Mouse (Mus musculus) heart, postnatal 10 days (tissue): ENCODE measurements around the gene Kif17. TPM values are rescaled to one million over a fixed set of nuclear protein-coding genes. Genes with fewer than 3 reads are reported as not detected.

Source experiments
- DNase-seq, 2 experiments: peaks; one replicate each; pipeline ENCODE4 v3.0.0; 2021
- intact Hi-C: fragments of 180-260 bp; cut with DNase I; formaldehyde crosslinking; loops from one replicate; pipeline ENCODE4 v1.15.1; 2025
- total RNA-seq, 2 experiments: library from RNA; stranded (reverse); gene quantifications; 2 replicates each; pipeline ENCODE4 v1.2.3; 2021

The Kif17 gene
- total RNA-seq, 2 experiments from 2014 or later: 0.17 TPM; not detected in 1

DNA sequence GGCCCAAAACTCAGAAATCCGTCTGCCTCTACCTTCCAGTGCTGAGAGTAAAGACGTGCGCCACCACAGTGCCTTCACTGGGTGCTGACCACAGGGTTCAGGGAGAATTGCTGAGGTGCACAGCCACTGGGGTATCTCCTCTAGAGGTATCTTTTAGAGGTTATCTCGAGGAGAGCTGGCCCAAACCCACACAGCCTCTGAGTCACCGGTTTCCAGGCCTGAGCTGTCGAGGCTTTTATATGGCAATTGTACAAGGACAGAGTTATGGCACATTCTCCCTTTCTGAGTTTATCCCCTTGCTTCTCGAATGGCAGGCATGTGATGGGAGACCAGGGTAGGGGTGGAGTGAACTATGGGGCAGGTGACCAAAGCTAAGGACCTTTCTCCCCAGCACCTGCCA is 8.4 kb downstream of the Kif17 start:
- intact Hi-C loops: no loop called here

GRCm38 (mm10) chr4:138259482-138259881 is 9.2 kb downstream of the Kif17 start:
- intact Hi-C loops: no loop called here
- DNase-seq: no peak

More for the DNA sequence above, 8.4 kb downstream of the Kif17 start:
- no peak for DNase-seq

DNA sequence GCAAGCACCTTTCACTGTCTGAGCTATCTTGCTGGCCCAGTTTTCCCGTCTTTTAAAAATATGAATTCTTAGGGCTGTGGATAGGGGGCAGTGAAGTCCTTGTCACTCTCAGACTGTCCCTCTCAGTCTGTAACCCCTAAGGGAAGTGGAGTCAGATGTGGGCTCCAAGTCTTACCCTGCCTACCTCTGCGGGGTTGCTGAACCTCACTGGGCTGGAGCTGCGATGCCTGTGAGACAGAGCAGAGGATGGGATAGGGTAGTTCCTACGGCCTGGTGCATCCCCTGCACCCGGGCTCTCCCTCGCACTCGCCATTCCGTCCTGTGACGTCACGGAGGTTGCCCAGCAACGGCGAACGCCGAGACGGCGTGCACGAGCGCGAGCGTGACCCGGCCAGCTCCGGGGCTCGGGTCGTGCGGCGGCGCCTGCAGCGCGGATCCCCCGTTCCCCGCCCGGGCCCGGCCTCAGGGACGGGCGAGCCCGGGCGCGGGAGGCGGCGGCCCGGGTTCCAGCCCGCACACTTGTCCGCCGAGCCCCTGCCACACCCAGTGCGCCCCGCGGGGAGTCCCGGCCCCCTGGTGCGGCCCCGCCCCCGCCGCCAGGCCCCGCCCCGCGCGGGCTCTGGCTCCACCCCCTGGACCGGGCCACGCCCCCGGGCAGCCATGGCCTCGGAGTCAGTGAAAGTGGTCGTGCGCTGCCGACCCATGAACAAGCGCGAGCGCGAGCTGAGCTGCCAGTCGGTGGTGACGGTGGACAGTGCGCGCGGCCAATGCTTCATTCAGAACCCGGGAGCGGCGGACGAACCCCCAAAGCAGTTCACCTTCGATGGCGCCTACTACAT is 11.8 kb downstream of the Kif17 start:
- intact Hi-C loops: no loop called here
- DNase-seq: peak; percentile 90 to 94

DNA sequence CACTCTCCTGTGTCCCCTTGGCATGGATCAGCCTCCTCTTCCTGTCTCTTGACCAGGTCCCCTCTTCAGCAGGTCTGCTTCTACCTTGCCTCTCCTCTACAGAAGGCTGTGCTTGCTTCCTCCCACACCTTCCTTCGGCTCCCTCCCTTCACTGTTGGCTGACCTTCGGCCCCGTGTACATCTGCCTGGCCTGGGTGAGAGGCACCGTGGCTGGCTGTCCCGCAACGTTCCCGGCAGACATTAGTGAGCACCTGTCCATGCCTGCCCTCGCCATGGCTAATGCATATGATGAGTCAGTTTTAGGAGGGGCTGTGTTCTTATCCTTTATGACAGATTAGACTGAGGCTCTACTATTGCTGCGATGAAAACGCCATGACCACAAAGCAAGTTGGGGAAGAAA is 17.6 kb downstream of the Kif17 start:
- no peak for DNase-seq
- intact Hi-C loops: no loop called here

GRCm38 (mm10) chr4:138272011-138272997 is 22.1 kb downstream of the Kif17 start:
- DNase-seq: peak; percentile 59
- intact Hi-C loops: no loop called here

DNA sequence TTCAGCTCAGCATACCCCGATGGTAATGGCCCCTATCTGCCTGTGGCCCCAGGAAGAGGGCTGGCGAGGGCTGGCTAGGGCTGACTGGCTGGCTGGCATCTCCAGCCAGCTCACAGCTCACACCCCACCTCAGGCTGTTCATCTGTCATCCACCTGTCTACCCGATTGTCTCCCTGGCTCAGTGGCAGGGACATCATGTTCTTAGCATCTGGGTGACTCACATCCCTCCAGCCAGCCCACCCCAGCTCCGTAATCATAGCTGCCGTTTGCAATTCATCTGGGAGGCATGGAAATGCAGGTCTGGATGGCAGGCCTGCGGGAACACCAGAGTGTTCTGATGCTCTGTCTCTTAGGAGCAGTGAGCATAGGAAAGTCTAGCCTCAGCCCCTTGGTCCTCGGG is 28.1 kb downstream of the Kif17 start:
- DNase-seq: no peak
- intact Hi-C loops: no loop called here

GRCm38 (mm10) chr4:138282834-138283233 is 32.6 kb downstream of the Kif17 start:
- DNase-seq: peak; percentile 52 to 73
- intact Hi-C loops: loop anchor here (5.0 kb wide), 1 partner anchor 151 kb away; no protein-coding TSS in a partner anchor

- intact Hi-C loops: no loop called here
- DNase-seq: no peak
Observed at GRCm38 (mm10) chr4:138286411-138286810, 36.2 kb downstream of the Kif17 start.

DNA sequence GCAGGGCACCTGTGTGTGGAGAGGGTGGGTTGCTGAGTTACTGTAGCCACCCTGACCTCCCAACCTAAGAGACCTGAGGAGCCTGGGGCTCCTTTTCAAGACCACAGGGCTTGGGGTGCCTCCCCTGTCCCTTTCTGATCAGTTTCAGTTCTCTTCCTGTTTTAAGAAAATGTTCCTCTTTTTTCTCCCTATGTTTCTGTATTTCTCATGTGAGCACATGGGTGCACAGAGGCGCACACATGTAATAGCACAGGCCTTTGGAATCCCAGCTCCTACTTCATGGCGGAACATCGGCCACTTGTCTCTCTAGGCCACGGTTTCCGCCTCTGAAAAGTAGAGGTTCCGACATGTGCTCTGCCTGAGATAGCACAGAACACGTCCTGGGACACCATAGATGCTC is 38.5 kb downstream of the Kif17 start:
- no peak for DNase-seq

GRCm38 (mm10) chr4:138292028-138292427 is 41.8 kb downstream of the Kif17 start:
- intact Hi-C loops: no loop called here
- DNase-seq: no peak

More for the DNA sequence above, 38.5 kb downstream of the Kif17 start:
- intact Hi-C loops: no loop called here

DNA sequence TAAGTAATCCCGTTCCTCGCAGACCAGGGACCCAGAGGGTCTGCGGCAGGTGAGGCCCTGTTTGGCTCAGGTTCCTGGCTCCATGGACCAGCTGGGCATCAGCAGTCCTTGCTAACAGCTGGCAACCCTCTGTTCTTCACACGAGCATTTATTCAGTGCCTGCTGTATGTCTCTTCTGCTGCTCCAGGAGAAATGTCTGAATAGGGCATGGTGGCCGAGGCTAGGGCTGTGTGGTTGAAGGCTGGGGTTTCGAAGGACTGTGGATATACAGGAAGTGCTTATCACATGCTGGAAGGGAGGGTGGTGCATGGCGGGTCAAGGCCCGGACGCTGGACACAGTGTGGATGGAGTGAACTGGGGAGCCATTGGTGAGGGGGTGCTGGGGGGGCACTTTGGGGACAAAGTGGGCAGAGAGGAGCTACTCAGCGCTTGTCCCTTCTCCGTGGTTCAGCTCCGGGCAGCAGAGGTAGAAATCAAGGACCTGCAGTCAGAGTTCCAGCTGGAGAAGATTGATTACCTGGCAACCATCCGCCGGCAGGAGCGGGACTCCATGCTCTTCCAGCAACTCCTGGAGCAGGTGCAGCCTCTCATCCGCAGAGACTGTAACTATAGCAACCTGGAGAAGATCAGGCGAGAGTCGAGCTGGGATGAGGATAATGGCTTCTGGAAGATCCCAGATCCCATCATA is 43.2 kb downstream of the Kif17 start:
- DNase-seq: no peak
- intact Hi-C loops: no loop called here

DNA sequence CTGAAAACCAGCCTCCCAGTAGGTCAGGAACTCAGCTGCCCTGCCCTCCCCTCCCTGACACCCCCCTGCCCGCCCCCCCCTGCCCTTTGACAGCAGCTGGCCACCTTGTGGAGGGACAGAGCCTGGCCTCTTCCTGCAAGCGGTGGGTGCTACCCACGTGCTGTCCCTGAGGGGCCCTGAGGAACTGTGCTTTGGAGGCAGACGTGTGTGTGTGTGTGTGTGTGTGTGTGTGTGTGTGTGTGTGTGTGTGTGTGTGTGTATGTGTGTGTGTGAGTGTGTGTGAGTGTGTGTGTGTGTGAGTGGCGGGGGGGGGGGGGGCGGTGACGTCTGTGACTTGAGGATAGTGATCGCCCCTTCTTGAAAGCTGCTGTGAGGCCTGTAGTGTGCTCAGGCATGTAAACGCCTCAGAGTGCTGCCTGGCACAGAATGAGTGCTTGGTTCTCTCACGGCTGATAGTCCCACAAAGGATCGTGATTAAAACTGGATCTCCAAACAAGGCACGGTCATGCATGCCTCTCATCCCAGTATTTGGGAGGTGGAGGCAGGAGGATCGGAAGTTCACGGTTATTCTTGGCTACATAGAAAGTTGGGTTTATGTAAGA is 43.8 kb downstream of the Kif17 start:
- intact Hi-C loops: no loop called here
- DNase-seq: no peak

DNA sequence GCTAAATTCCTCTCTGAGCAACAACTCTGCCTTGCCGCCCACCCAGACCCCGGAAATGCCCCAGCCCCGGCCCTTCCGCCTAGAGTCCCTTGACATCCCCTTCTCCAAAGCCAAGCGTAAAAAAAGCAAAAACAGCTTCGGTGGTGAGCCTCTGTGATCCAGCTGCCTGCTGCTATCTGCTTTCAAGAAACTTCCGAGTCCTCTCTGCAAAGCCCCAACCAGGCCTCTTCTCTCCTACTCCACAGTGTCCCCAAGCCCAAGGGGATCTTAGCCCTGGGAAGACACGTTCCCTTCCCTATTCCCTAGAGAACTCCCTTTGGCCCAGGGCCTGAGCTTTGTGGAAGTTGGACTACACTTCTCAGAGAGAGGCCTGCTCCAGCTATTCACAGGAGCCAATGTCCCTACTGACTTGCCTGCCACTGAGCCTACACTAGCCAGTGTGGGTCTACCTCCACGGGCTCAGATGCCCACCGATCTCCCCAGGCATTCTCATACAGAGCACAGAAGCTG is 51.1 kb downstream of the Kif17 start:
- intact Hi-C loops: no loop called here
- DNase-seq: peak; percentile 45 to 49

GRCm38 (mm10) chr4:138303011-138303410 is 52.8 kb downstream of the Kif17 start:
- DNase-seq: no peak
- intact Hi-C loops: no loop called here

GRCm38 (mm10) chr4:138303742-138304141 is 53.5 kb downstream of the Kif17 start:
- intact Hi-C loops: no loop called here
- no peak for DNase-seq

GRCm38 (mm10) chr4:138304340-138305104 is 54.3 kb downstream of the Kif17 start, which contains the start of gene Ddost:
Gene Ddost, plus strand, starts transcription at chr4:138304730.
- peak; percentile 98 to 99 for DNase-seq
- intact Hi-C loops: no loop called here

DNA sequence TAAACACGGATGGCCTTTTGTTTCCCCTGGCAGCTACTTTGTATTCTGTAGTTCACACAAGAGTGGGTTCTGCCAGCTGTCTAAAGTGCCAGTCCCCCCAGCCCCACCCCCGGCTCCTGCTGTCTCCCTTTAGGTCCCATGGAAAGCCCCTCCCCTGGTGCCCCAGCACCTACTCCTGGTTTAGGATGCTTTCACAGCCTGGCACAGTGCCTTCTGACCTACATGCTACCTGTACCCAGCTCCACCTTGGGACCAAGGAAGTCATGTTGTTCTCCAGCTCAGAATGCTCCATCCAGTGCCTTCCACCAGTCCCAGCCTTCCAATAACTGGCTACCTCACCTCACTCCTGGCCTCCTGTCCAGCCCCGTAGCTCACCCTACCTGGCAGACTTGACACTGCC is 56.8 kb downstream of the Kif17 start:
- no peak for DNase-seq
- intact Hi-C loops: no loop called here

DNA sequence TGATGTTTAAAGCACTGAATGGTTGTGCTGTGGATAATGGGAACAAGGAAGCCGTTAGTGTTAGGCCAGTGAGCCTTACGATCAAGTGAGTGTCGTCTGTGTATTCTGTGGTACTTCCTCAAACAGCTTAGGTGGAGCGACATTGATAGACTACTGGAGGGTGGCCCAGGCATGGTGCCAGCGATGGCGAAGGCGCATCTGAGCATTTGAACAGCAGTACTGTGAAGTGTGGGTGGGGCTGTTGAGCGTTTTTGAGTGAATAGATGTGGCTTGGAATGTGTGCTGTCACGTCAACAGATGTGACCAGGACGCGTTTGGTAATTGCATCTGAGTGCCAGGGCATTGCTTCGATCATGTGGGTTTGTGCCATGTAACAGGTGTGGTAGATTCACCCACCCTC is 57.5 kb downstream of the Kif17 start:
- intact Hi-C loops: no loop called here
- no peak for DNase-seq

DNA sequence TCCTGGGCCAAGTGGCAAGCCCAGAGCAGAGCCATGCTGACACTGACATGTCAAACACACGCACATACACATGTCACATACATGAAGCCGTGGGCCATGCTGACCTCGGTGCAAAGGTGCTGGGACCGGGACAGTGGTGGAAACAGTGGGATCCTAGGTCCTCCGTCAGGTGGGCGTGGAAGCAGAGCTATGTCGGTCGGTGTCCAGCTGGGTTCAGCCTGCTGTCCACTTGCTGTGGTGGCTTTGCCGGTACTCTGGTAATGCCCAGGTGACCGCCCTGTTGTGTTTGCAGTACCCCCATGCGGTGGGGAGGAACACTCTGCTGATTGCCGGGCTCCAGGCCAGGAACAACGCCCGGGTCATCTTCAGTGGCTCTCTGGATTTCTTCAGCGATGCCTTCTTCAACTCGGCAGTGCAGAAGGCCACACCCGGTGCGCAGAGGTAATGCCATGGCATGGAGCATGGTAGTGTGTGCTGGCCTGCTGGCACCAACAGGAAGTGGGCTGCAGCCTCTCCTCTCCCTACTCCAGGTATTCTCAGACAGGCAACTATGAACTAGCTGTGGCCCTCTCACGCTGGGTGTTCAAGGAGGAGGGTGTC is 60.2 kb downstream of the Kif17 start:
- DNase-seq: no peak
- intact Hi-C loops: no loop called here
